Mouse (Mus musculus) heart, postnatal 36 days (tissue): ENCODE results near the gene Sh2d3c. TPM values are rescaled to one million over a fixed set of nuclear protein-coding genes. Genes with fewer than 3 reads are reported as not detected.

Source experiments
- DNase-seq, 2 experiments: peaks; one replicate each; pipeline ENCODE4 v3.0.0; 2021 to 2022
- intact Hi-C: fragments of 180-260 bp; cut with DNase I; formaldehyde crosslinking; loops from one replicate; pipeline ENCODE4 v1.15.1; 2025
- microRNA-seq, 2 experiments: library from miRNA; unstranded; fragments of <30 nt; microRNA quantifications; one replicate each; pipeline ENCODE4 v1.2.0; 2021; ENCODE audit warnings: borderline number of aligned reads in 2 of 2
- total RNA-seq, 2 experiments: library from RNA; stranded (reverse); gene quantifications; 2 replicates each; pipeline ENCODE4 v1.2.3; 2021

Sh2d3c gene
- total RNA-seq, 2 experiments from 2014 or later = 26.8 to 28.1 TPM

- intact Hi-C loops = loop anchor here (5.0 kb wide), 1 partner anchor 134 kb away; no protein-coding TSS in a partner anchor
- no peak for DNase-seq
These were observed 57.2 kb downstream of the Sh2d3c start for GRCm38 (mm10) chr2:32778081-32778480.

- DNase-seq = peak; percentile 68 to 79
- intact Hi-C loops = loop anchor here (1.0 to 5.0 kb wide), 2 partner anchors 75 to 133 kb away; no protein-coding TSS in a partner anchor
These were observed 58.3 kb downstream of the Sh2d3c start for GRCm38 (mm10) chr2:32779131-32779530.

- intact Hi-C loops = loop anchor here (1.0 to 5.0 kb wide), 2 partner anchors 75 to 133 kb away; no protein-coding TSS in a partner anchor
- no peak for DNase-seq
These were observed 58.9 kb downstream of the Sh2d3c start for GRCm38 (mm10) chr2:32779714-32780113.

GRCm38 (mm10) chr2:32781710-32782109 lies 60.9 kb downstream of the Sh2d3c start:
- intact Hi-C loops = no loop called here
- no peak for DNase-seq

GRCm38 (mm10) chr2:32784048-32784681 lies 63.3 kb downstream of the Sh2d3c start, which contains the start of gene Cfap157:
Cfap157 (minus strand) TSS chr2:32784428.
- peak; percentile 26 to 41 for DNase-seq
- intact Hi-C loops = no loop called here

GRCm38 (mm10) chr2:32787176-32787575 lies 66.3 kb downstream of the Sh2d3c start:
- intact Hi-C loops = no loop called here
- DNase-seq = no peak

GRCm38 (mm10) chr2:32788581-32788980 lies 67.7 kb downstream of the Sh2d3c start:
- no peak for DNase-seq
- intact Hi-C loops = no loop called here

GRCm38 (mm10) chr2:32791297-32791696 lies 70.4 kb downstream of the Sh2d3c start:
- intact Hi-C loops = no loop called here
- DNase-seq = peak; percentile 62 to 64

- no peak for DNase-seq
- intact Hi-C loops = no loop called here
These were observed 75.0 kb downstream of the Sh2d3c start for GRCm38 (mm10) chr2:32795748-32796418.

- intact Hi-C loops = no loop called here
These were observed 77.6 kb downstream of the Sh2d3c start for GRCm38 (mm10) chr2:32798251-32798962.

More at GRCm38 (mm10) chr2:32798251-32798962, 77.6 kb downstream of the Sh2d3c start:
- DNase-seq = no peak

Small RNA genes within 50 kb of the gene (microRNA-seq; reads per million reads assigned to microRNA genes)
- gene Gm47291 (0 reads per million in 2 experiments), gene Mir2861 (0 reads per million in 2 experiments), gene Mir3960 (0 reads per million in 2 experiments), gene Mir8093 (0 to 0.72 reads per million in 2 experiments)

Other genes starting within 250 kb of the Sh2d3c start
- gene Fam102a, start 185.7 kb upstream of the Sh2d3c start, total RNA-seq = 10 to 100 TPM in 1 of 2 experiments, 1 to 10 TPM in 1; 8.9 to 10.6 TPM
- 10 to 100 TPM; 17.9 to 21.3 TPM for gene Dpm2, start 150.2 kb upstream of the Sh2d3c start, total RNA-seq
- under 1 TPM in 1 of 2 experiments, not detected in 1; 0.43 TPM for gene Pip5kl1, start 146.3 kb upstream of the Sh2d3c start, total RNA-seq
- not detected for gene 9430097D07Rik, start 145.4 kb upstream of the Sh2d3c start, total RNA-seq
- gene St6galnac4, start 134.0 kb upstream of the Sh2d3c start, total RNA-seq = 10 to 100 TPM; 18.7 to 21.7 TPM
- gene St6galnac6, start 121.3 kb upstream of the Sh2d3c start, total RNA-seq = 100 to 1,000 TPM; 108 to 116 TPM
- gene Ak1, start 99.3 kb upstream of the Sh2d3c start, total RNA-seq = 100 to 1,000 TPM; 631 to 727 TPM
- 100 to 1,000 TPM; 123 to 136 TPM for gene Eng, start 74.5 kb upstream of the Sh2d3c start, total RNA-seq
- 1 to 10 TPM; 5.0 to 6.6 TPM for gene Fpgs, start 16.9 kb upstream of the Sh2d3c start, total RNA-seq
- 10 to 100 TPM; 24.6 to 26.6 TPM for gene Cdk9, start 8.0 kb upstream of the Sh2d3c start, total RNA-seq
- gene 6330409D20Rik, start 20.0 kb downstream of the Sh2d3c start, total RNA-seq = not detected
- 1 to 10 TPM; 6.8 to 9.6 TPM for gene Tor2a, start 36.2 kb downstream of the Sh2d3c start, total RNA-seq
- under 1 TPM; 0.08 to 0.14 TPM for gene Ttc16, start 54.6 kb downstream of the Sh2d3c start, total RNA-seq
- 1 to 10 TPM; 3.7 to 3.8 TPM for gene Ptrh1, start 54.7 kb downstream of the Sh2d3c start, total RNA-seq
- gene Cfap157, start 63.4 kb downstream of the Sh2d3c start, total RNA-seq = not detected
- 10 to 100 TPM; 10.1 to 14.3 TPM for gene Stxbp1, start 126.2 kb downstream of the Sh2d3c start, total RNA-seq
- 10 to 100 TPM; 22.5 to 26.9 TPM for gene Fam129b, start 155.1 kb downstream of the Sh2d3c start, total RNA-seq
- gene Rpl12, start 240.5 kb downstream of the Sh2d3c start, total RNA-seq = 10 to 100 TPM; 56.4 to 65.9 TPM
- 10 to 100 TPM; 14.1 to 17.0 TPM for gene Lrsam1, start 240.6 kb downstream of the Sh2d3c start, total RNA-seq